Mouse (Mus musculus): ENCODE results near the gene Brd3.
A peak's percentile ranks its signal among the peaks of the same experiment; 100 is the strongest.

The Brd3 gene

GRCm38 (mm10) chr2:27471170-27471584 is 36.3 kb downstream of the Brd3 start:
- no peak for DNase-seq (ENCODE audit: low spot score in 2 of 2)

GRCm38 (mm10) chr2:27470535-27470934 is 36.9 kb downstream of the Brd3 start:
- no peak for DNase-seq (ENCODE audit: low spot score in 2 of 2)

GRCm38 (mm10) chr2:27469991-27470355 is 37.5 kb downstream of the Brd3 start:
- DNase-seq (ENCODE audit: low spot score in 2 of 2): no peak

- no peak for DNase-seq (ENCODE audit: low spot score in 2 of 2)
These were observed 38.0 kb downstream of the Brd3 start for GRCm38 (mm10) chr2:27469292-27469990.

GRCm38 (mm10) chr2:27462901-27463300 is 44.6 kb downstream of the Brd3 start:
- DNase-seq (ENCODE audit: low spot score in 2 of 2): no peak

- DNase-seq (ENCODE audit: low spot score in 2 of 2): no peak
These were observed 45.4 kb downstream of the Brd3 start for GRCm38 (mm10) chr2:27461881-27462660.

GRCm38 (mm10) chr2:27460651-27461050 is 46.8 kb downstream of the Brd3 start:
- no peak for DNase-seq (ENCODE audit: low spot score in 2 of 2)

GRCm38 (mm10) chr2:27460163-27460562 is 47.3 kb downstream of the Brd3 start:
- no peak for DNase-seq (ENCODE audit: low spot score in 2 of 2)

GRCm38 (mm10) chr2:27459735-27460134 is 47.7 kb downstream of the Brd3 start:
- DNase-seq (ENCODE audit: low spot score in 2 of 2): no peak

- DNase-seq (ENCODE audit: low spot score in 2 of 2): no peak
These were observed 57.2 kb downstream of the Brd3 start for GRCm38 (mm10) chr2:27450226-27450625.

GRCm38 (mm10) chr2:27447782-27448181 is 59.7 kb downstream of the Brd3 start:
- no peak for DNase-seq (ENCODE audit: low spot score in 2 of 2)

- DNase-seq (ENCODE audit: low spot score in 2 of 2): no peak
These were observed 60.6 kb downstream of the Brd3 start for GRCm38 (mm10) chr2:27446812-27447211.

- no peak for DNase-seq (ENCODE audit: low spot score in 2 of 2)
These were observed 61.6 kb downstream of the Brd3 start for GRCm38 (mm10) chr2:27445910-27446309.

- no peak for DNase-seq (ENCODE audit: low spot score in 2 of 2)
These were observed 64.1 kb downstream of the Brd3 start for GRCm38 (mm10) chr2:27443450-27443708.

GRCm38 (mm10) chr2:27442708-27443449 is 64.6 kb downstream of the Brd3 start:
- no peak for DNase-seq (ENCODE audit: low spot score in 2 of 2)

GRCm38 (mm10) chr2:27441767-27442707 is 65.4 kb downstream of the Brd3 start, which contains the start of gene Brd3os:
TSS of gene Brd3os (plus strand) at chr2:27442324.
- DNase-seq (ENCODE audit: low spot score in 2 of 2): peak; percentile 78 to 88

- DNase-seq (ENCODE audit: low spot score in 2 of 2): no peak
These were observed 69.2 kb downstream of the Brd3 start for GRCm38 (mm10) chr2:27438281-27438680.

GRCm38 (mm10) chr2:27437876-27438275 is 69.6 kb downstream of the Brd3 start:
- DNase-seq (ENCODE audit: low spot score in 2 of 2): no peak

GRCm38 (mm10) chr2:27432599-27432998 is 74.9 kb downstream of the Brd3 start:
- no peak for DNase-seq (ENCODE audit: low spot score in 2 of 2)

GRCm38 (mm10) chr2:27430621-27431020 is 76.8 kb downstream of the Brd3 start:
- no peak for DNase-seq (ENCODE audit: low spot score in 2 of 2)

- peak; percentile 86 for DNase-seq (ENCODE audit: low spot score in 2 of 2)
These were observed 79.4 kb downstream of the Brd3 start for GRCm38 (mm10) chr2:27428071-27428470.
